Mouse (Mus musculus) adrenal gland, postnatal 10 days (tissue): ENCODE measurements around the gene Msi2. TPM values are rescaled to one million over a fixed set of nuclear protein-coding genes. Genes with fewer than 3 reads are reported as not detected.

Experiments
- DNase-seq: peaks from one replicate; pipeline ENCODE4 v3.0.0; 2021; ENCODE audit warnings: mixed read lengths
- total RNA-seq, 2 experiments: library from RNA; stranded (reverse); gene quantifications; 2 replicates each; pipeline ENCODE4 v1.2.3; 2021

Msi2 gene
- total RNA-seq, 2 experiments from 2014 or later = 149 to 152 TPM

DNA sequence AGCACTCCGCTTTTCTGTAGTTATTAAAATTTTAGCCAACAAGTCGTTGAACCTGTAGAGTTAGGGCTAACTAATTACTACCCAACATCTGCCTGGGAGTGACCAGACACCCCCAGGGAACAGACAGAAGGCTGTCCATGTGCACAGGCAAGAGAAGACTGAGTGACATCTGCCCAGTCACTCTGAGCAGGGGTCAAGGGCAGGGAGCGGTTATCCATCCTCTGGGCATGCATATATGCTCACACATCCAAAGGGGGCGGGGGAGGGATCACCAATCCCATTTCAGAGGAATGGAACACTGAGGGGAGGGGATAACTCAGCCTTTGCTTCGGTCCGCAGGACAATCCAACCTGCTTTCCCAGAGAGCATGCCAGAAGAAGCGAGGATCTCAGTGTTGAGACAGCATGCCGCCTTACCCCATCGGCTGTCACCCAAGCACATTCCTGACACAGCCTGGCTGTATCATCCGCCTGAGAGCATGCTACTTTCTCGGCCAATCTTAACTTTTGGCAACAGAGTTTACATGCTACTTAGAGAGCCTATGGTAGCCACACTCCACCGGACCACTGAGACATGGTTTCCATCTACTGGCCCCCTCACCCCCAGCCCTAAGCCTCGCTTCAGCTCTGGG lies 179.5 kb downstream of the Msi2 start:
- DNase-seq = no peak

DNA sequence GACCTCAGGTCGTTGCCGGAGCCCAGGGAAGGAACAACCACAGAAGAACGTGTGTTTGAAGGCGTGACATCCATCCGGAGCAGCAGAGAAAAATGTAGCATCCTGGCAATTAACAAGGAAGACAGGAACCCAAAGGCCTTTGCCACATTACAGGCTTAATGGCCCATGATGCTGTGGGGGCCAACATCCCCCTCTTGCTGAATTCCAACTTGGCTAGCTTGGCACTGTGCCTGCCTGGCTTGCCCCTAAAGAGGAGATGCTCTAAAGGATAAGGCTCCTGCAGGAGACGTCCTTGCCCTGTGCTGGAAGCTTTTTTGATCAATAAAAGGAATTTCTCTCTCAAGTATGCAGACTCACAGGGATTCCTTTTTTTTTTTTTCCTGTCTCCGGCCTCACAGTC lies 181.0 kb downstream of the Msi2 start:
- no peak for DNase-seq

DNA sequence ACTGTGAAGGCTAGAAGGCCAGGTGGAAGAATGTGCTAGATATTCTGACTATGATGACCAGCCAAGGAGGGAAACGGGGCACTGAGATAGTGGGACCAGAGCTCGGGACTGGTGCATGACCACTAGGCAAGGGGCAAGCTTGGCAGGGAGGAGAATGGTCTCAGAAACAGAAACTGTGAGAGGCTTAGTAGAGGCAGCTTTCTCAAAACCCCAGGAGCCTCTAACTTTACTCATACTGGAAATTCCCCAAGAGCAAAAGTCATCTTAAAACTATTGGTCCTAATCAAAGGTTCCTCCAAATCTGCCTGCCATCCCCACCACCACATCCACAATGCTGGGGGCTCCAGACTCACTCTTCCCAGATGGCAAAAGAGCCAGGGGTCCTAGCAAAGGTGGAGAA lies 181.5 kb downstream of the Msi2 start:
- no peak for DNase-seq

DNA sequence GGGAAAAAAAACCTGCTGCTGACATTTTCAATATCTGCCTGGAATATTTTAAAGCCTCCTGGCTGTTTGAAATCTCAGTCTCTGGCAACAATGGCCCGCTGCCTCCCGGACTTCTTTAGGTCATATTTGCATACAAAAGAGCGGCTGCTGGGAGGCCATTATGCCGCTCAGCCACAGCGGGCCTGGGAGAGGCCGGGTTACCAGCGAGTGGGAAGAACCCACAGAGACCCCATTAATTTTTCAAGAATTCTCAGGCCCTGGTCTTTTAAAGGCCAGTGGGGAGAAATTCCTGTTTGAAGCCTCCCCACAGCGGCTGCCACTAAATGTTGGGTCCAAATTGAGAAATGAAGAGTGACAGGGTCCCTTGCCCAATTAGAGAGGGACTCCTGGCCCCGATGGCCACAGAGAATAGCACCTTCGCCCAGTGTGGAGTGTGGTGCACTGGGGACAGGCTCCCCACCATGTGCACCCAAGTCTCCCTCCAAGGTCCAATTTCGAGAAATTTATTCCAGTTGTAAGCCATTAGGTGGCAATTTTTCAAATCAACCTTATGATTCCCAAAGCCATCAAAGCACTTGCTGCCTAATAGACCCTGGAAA lies 183.9 kb downstream of the Msi2 start:
- no peak for DNase-seq

DNA sequence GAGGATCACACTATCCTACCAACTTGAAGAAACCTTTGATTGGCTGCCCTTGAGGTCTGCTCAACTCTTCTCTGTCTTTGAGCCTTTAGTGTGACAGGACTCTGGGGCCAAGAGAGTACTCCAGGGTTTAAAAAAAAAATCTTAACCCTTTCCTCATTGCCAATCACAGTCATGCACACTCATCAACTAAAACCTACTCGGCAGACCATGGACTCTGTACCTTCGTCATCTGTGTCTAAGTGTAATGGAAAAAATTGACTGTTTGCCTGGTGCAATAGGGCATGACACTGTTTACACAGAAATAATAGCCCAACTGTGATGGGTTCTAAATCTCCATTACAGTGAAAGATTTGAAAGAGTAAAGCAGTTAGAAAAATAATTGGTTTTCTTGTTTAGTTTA lies 186.3 kb downstream of the Msi2 start:
- DNase-seq = no peak

DNA sequence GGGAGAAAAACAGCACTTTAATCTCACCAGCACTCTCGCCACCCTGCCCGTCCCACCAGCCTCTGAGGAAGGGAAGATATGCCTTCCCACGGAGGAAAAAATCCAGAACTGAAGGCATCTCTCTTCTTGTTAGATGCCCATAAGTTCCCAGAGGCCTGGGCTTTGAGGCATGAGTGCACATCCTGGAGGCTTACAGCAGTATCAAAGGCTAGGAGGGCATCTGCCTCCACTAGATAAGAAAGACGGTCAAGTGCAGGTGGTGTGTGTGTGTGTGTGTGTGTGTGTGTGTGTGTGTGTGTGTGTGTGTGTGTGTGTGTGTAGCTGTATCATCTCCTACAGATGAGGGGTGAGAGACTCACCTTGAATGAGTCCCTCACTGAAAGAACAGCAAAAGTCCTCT lies 188.3 kb downstream of the Msi2 start:
- DNase-seq = no peak

DNA sequence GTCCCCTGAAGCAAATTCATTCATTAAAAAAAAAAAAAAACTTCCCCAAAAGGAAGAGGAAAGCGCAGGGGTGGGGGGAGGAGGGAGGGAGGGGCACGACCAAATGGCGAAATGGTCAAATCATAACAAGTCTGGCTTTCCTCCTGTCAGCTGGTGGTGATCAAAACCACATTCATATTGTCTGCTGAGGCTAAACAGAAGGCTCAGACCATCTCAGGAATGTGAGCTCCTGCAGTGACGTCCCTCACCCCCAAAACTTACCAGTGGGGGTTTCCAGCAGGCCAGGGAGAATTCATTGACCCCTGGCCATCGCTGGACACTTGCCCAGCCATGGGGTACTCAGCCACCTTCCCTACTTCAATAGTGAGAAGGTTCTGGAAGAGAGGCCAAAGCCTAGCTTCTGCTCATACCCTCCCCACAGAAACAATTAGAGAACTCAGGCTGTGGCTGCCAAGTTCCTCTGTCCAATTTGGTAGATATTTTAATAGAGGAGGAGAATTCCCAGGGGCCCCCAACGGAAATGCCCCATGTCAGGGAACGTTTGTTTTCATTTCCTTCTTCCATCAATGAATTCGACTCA lies 189.7 kb downstream of the Msi2 start:
- no peak for DNase-seq

DNA sequence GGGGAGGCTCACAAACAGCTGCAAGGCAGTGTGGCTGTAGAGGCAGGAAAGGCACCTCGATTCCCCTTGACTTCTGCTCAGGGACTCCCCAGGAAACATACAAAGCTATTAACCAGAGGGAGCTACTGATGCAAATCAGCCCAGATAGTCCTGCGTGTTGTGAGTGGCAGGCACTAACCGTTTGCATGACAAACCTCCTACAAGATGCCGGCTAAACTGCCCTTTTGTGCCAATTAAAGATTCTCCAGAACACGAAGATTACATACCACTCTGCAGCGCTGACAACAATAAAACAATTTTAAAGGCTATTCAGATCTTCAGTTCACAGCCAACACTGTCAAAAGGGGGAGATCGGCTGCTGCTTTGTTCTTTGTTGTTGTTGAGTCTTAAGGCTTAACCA lies 191.6 kb downstream of the Msi2 start:
- DNase-seq = no peak

DNA sequence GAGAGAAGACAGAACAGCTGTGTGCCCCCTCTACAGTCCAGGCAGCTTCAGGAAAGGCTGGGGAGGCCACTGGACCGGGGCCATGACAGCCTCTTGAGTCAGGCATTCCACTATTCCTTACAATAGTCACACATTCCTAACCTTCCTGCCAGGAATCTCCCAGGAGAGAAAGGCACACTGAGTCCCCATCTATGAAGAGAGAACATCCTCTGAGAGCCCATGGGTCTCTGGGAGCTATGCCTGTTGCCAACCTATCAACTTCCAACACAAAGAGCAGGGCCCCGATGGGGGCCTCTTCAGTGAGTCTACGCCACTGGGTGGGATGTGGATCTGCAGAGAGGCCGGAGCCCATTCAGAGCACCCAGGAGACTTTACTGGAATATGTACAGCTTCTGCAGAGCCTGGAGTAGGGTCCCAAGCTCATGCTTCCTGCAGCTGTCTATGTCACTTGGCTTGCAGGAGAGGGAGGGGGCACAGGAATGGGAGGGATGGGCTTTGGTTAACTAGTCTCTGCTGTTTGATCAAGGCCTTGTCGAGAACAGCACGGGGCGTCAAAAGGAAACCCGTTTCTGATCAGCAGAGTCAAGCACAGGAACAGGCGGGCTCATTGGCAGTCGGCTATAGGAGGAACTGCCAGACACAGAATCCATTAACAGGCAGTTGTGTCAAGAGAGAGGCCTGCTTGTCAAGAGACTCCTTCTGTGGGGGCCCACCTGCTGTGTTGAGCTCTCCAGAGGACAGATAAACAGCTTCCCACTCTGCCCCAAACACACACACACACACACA lies 193.3 kb downstream of the Msi2 start:
- peak; percentile 59 for DNase-seq

DNA sequence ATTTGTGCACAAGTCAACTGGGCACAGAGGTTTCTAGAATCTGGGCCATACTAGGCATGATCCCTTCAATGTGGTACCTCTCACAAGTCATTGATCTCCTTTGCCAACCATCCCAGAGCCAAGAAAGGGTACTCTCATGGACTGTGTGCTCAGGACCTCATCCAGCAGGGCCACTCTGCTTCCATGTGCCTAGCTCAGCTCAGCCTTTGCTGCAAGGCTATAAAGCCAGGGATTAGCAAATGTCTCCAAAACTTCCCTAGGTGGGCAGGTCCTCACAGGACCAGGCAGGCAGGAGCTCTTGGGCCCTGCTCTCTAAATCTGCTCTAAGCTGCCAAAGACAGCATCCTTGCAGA lies 193.9 kb downstream of the Msi2 start:
- DNase-seq = no peak

DNA sequence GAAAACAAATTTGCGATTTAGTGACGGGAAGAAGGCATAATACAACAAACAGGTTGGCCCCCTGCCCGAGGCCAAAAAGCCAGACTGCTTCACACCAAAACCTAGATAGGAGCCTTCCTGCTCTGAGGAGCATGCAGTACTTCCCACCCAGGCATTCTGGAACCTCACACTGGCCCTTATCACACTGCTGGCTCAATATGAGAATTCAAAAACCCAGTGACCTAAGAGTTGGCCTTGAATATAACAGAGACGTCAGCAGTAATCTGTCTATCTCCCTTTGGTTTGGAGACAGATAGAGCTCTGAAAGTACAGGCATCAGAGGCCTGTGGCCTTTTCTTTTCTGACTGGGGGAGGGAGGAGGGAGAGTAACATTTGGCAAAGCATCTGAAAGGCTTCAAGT lies 194.4 kb downstream of the Msi2 start:
- DNase-seq = peak; percentile 77

DNA sequence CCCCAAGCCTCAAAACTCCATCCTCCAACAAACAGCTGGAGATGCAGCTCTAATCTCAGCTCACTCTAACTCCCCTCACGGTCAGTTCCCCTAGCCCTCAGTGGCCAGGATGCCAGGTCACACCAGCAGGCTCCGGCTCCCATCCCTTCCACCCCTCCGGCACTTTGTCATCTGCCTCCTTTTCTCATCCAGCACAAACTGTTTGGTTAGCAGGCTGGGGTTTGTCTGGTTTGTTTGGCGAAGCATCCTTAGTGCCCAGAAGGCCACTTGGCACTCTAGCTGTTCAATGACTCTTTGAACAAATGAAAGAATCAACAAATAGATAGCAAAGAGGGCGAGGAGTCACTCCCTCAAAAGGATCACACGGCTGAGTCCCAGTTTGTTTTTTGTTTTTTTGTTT lies 194.8 kb downstream of the Msi2 start:
- no peak for DNase-seq

DNA sequence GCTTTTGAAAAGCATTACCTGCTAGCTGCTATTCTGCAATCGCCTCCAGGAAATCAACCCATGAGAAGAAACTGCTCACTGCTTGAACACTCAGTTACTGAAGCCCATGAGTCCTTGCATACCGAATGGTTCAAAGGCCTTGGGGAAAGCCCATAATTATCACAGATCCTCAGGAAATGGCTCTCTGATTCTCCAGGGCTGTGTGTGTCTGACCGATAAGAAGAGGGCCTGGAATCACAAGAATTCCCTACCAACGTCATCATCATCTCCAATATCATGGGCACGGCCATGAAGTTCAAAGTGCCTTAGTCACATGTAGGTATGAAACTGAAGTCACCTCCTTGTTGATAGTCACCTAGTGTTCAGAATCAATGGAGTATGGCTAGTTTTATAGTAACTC lies 196.2 kb downstream of the Msi2 start:
- DNase-seq = no peak

DNA sequence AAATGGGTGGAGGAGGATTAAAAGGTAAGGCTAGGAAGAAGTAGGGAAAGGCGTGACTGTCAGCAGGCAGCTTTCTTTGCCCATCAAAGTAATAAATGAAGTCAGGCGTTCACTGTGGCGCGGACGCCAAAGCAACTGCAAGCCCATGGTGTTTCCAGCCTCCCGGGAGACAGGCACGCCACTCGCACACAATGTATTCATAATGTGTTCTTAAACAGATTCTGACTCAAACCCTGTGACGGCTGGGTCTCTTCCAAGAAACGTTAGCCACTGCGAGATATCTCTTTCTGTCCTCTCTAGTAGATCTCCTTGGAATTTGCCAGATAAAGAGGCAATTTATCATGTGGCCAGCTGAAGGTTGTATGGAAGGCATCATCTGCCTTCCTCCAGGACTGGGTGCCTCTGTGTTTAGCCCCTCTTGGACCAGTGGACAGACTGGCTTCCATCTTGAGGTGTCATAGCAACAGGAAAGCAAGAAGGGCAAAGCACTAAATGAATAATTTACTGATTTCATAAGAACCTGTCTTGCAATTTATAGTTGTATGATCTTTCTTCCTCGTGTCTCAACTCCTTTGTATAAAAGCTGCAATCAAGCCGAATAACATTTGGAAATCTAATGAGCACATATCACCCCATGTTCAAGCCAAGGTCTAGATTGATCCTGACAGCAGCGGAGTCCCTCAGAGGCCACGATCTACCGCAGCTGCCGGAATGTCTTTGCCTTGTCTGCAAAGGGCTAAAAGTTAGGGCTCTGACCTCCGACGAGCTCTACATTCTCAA lies 197.2 kb downstream of the Msi2 start:
- DNase-seq = peak; percentile 60

DNA sequence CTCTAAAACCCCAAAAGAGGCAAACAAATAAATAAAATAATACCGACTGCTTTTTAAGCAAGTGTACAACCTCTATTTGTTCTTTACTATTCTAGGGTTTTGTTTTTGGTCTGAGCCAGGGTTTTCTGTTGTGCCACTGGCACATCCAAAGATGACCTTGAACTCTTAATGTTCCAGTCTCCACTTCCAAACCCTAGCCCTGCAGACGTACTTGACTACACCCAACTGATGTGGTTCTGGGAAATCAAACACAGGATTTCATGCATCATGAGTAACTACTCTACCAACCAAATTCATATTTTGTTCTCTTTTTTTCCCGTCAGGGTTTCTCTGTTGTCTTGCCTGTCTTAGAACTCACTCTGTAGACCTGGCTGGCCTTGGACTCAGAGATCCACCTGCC lies 200.0 kb downstream of the Msi2 start:
- DNase-seq = no peak

DNA sequence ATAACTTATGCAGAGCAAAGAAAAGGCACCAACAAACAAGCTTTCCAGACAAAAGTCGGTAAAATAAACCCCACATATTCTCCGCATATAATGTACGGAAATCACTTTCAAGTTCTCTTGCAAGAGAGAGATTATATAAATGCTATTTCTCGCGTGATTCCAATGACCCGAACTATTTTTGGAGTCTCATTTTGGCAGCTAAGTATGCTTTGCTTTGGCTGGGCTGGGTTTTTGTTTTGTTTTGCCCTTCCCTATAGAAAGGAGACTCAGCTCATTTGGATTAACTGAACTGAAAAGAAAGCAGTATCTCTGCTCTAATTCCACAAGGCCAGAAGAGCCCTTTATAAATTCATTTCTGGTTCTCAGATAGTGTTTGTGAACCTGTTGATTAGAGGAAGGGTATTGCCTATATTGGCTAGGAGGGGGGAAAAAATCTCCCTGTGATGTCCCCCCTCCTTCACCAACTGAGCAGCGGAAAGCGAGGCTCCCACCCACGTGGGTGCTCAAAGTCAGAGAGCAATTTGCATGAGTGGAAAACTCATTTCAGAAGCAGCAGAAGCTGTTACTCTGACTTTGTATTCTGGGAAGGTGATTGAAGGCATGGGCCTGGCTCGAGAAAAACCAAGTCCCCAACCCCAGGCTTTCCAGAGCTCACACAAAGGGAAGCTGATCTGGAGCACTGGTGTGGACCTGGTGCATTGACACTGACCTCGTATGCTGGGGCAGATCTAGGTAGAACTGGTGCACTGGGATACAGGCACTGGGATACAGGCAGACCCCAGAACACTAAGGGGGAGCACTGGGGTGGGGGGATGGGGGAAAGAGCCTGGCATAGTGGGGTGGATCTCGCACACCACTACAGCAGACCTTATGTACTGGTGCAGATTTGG lies 201.5 kb downstream of the Msi2 start:
- no peak for DNase-seq

DNA sequence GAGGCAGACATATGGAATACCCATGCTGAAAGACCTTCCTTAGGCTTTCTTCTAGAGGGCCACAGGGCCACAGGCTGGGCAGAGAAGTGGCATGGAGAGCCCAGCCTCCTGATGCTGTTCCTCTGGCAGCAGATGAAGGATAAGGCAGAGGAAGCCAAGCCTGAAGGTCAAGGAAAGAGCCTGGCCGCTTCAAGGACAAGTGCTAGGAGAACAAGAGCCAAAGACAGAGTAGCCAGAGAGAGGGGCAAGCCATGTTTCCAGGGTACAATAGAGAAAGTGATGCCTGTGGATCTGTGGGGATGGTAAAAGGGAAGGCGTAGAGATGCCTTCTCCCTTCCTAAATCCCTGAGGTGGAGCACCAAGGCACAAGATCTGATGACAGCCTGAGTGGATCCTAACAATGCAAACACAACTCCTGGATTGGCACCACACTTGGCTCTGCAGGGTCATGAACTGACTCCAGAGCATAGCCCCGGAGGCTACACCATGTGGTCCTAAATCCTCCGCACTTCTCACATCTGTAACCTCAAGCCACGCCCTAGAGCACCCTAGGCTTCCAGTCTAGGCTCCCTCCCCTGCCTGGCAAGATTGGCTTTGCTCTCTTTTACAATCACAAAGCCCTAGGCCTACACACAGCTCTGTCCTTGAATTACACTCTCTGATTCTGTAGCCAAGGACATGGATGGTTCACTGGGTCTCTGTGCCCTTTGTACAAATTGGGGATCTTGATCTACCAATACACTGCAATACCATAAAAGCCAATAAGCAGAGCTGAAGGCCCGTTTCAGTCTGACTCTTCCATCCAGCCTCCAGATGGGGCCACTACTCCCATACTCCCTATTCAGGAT lies 202.4 kb downstream of the Msi2 start:
- DNase-seq = peak; percentile 59

DNA sequence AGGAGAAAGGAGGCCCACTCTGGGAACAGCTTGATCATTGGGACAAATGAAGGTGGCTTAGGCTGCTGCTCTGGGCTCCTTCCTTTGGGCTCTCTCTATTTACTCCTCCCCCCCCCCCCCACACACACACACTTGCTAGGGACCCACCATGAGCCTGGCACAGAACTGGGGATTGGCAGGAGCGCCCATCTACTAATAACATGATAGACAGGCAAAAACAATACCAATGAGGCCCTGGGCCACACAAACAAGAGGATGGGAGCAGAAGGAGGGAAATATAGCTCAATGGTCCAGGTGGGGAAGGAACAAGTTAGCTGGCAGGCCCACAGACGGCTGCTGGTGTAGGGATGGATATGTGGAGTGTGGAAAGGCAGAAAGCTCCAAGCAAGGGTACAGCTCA lies 203.0 kb downstream of the Msi2 start:
- no peak for DNase-seq

DNA sequence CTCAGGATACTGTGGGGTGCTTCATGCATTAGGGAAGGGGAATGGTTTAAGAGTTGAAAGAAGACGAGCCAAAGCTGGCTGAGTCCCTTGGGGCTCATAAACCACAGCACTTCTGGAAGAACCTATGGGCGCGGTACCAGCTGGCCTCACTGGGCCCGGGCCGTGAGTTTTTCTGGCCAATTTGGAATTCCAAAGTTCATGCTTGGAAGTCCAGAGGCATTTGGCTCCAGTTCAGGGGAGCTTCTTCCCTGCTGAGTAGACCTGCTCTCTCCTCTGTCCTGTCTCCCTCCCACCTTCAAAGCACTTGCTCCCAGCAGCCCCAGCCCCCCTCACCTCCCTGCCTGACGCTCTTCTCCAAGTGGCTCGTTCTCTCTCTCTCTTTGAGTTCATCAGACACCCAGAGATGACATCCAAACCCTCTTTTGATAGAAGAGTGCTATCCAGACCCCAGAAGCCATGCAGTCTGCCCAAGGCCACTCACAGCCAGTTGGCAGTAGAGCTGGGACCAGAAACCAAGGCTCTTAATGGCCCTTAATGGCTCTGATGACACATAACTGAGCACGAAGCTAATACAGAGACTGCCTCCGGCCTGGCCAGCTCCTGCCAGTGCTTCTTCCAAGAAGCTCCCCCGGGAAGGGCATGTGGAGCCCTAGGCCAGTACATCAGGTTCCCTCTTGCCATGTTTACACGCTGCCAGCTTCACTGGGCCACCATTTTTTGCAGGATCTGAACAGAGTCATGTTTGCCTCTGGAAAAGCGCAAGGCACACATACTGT lies 204.0 kb downstream of the Msi2 start:
- DNase-seq = peak; percentile 74

DNA sequence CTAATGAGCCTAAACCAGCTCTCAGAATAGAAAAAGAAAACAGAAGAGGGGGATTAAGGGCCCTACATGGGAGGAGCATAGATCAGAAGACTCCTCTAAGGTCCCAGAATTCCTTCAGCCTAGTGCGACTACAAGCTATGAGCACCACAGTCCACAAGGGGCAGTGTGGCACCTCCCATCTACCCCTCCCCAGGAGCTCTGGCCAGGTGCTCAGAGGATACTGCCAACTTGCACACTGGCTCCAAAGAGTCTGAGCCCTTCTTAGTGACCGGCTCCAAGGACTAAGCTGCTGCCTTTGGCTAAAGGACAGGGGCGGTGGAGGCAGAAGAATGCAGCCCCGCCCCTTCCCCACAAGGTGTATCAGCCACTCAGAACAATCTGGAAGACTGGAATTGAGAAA lies 205.7 kb downstream of the Msi2 start:
- DNase-seq = peak; percentile 62
